Mouse (Mus musculus) intestine, embryonic 14.5 days (tissue): ENCODE data around the gene Galnt17. TPM values are rescaled to one million over a fixed set of nuclear protein-coding genes. Genes with fewer than 3 reads are reported as not detected.

ENCODE experiments used
- ATAC-seq: fragments of 200-750 bp; cut with Nextera tagmentation; replicated peaks from 2 replicates; pipeline ENCODE4 v1.8.0; 2017; ENCODE audit warnings: low read depth, moderate number of reproducible peaks, moderate TSS enrichment, moderate library complexity; ENCODE audit not compliant: low FRiP score, low TSS enrichment
- DNase-seq: peaks from one replicate; pipeline ENCODE4 v3.0.0-alpha.2; 2018; ENCODE audit warnings: low spot score
- H3K27ac ChIP-seq: fragments of 300-500 bp; sonication (generic); 2 replicates; pipeline ENCODE4 v1.5.1; 2014; ENCODE audit warnings: low read depth, mild to moderate bottlenecking, control low read depth
- H3K27me3 ChIP-seq: fragments of 300-500 bp; sonication (generic); replicated peaks from 2 replicates; pipeline ENCODE4 v1.6.1; 2014; ENCODE audit warnings: low read length, control low read depth; ENCODE audit not compliant: control insufficient read depth, insufficient read depth
- H3K36me3 ChIP-seq: fragments of 300-500 bp; sonication (generic); 2 replicates; pipeline ENCODE4 v1.6.1; 2014; ENCODE audit warnings: low read length, control low read depth; ENCODE audit not compliant: control insufficient read depth, insufficient read depth
- H3K4me1 ChIP-seq: fragments of 300-500 bp; sonication (generic); replicated peaks from 2 replicates; pipeline ENCODE4 v1.6.1; 2014; ENCODE audit warnings: low read length, control low read depth, mixed read lengths; ENCODE audit not compliant: control insufficient read depth, insufficient read depth
- H3K4me2 ChIP-seq: fragments of 300-500 bp; sonication (generic); 2 replicates; pipeline ENCODE4 v1.6.1; 2014; ENCODE audit warnings: low read length
- H3K4me3 ChIP-seq: fragments of 300-500 bp; sonication (generic); 2 replicates; pipeline ENCODE4 v1.5.1; 2014; ENCODE audit warnings: low read depth, low read length, control low read depth, mixed read lengths
- H3K9ac ChIP-seq: fragments of 300-500 bp; sonication (generic); 2 replicates; pipeline ENCODE4 v1.6.1; 2014; ENCODE audit warnings: mild to moderate bottlenecking, low read length
- H3K9me3 ChIP-seq: fragments of 300-500 bp; sonication (generic); 2 replicates; pipeline ENCODE4 v1.6.1; 2016; ENCODE audit warnings: low read length, control low read depth; ENCODE audit not compliant: control insufficient read depth
- WGBS: fragments of 180-500 bp; shearing (Covaris S2); extraction: QIAGEN DNeasy Blood & Tissue Kit; methylation state at CpG from one replicate; pipeline ENCODE4 v1.1.7; 2014; 5-methylcytosine and 5-hydroxymethylcytosine counted together
- polyA plus RNA-seq: library from polyadenylated mRNA; unstranded; fragments of >200 nt; fragmentation: Nextera tagmentation; extraction: Ambion mirVana; gene quantifications from 2 replicates; pipeline ENCODE4 v1.2.1, GENCODE M21; 2014

The Galnt17 gene
- polyA plus RNA-seq, 1 experiment from 2014 or later, result 0.69 TPM

DNA sequence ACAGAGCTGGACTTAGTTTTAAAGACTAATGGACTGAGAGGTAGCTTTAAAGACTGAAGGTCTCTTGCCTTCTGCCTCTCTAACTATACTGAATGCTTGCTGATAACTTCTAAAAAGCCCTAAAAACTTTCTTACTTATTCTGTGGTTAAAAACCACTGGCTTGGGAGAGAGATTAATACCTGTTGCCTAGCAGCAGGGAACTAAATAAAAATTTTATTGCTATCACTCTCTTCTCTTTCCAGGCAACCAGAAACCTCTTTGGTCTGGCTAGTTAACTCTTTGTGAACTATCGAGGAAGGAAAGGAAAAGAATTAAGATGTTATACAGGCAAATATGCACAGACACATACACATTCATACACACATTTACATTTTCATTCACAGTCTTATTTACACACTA, 377.3 kb downstream of the Galnt17 start:
- no peaks in the 10 kb centered on the region for H3K27me3 ChIP-seq
- WGBS, result 63% methylated on average over 1 of the region's 1 CpGs
- H3K4me2 ChIP-seq, result no peak overlapping the region
- H3K36me3 ChIP-seq, result no peaks in the 10 kb centered on the region
- H3K27ac ChIP-seq, result no peak overlapping the region
- no peaks in the 10 kb centered on the region for H3K4me1 ChIP-seq
- DNase-seq (no peak), ATAC-seq (no peak)
- no peak overlapping the region for H3K9ac ChIP-seq
- H3K9me3 ChIP-seq, result no peaks in the 10 kb centered on the region
- no peak overlapping the region for H3K4me3 ChIP-seq

DNA sequence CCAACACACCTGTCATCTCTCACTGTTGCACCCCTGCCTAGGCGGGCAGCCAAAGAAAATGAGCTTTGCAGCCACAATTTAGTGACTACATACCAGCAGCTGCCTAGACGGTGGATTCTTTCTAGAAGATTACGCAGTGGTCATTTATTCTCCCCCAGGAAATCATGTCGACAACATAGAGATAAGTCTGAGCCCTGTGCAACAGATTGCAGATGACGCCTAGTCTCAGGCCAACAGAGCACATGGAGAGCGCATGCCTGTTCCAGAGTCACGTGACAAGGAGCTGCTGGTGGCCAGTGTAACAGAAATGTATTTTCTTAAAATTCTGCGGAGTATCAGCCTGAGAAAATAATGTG, 380.5 kb downstream of the Galnt17 start:
- no peaks in the 10 kb centered on the region for H3K27me3 ChIP-seq
- H3K9me3 ChIP-seq, result no peaks in the 10 kb centered on the region
- no peaks in the 10 kb centered on the region for H3K36me3 ChIP-seq
- H3K9ac ChIP-seq, result no peak overlapping the region
- no peak overlapping the region for H3K4me3 ChIP-seq
- no peak overlapping the region for H3K27ac ChIP-seq
- H3K4me2 ChIP-seq, result no peak overlapping the region
- H3K4me1 ChIP-seq, result no peaks in the 10 kb centered on the region
- ATAC-seq (no peak), DNase-seq (no peak)
- 61% methylated on average over 8 of the region's 8 CpGs for WGBS

DNA sequence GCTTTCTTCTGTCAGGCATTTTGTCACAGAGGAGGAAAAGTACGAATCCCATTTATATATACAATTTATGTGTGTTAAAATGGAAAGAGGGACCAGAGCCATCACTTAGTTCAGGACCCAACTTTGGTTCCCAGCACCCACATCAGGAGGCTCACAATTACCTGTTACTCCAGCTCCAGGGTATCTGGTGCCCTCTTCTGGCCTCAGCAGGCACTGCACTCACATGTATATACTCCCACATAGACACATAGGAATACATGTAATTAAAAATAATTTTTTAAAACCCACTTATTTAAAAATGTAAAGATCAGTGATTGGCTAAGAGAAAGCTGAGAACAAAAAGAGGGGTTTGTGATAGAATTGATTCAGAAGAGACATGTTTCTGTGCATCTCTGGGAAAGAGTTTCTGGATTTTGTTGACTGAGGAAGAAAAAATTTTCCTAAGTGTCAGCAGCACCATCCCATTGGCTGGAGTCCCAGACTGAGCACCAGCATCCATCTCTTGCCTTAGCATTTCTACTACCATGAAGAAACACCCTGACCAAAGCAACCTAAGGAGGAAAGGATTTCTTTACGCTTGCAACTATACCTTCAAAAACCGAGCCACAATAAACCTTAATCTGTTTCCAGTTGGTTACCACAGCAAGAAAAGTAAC, 381.0 kb downstream of the Galnt17 start:
- no peak overlapping the region for H3K4me2 ChIP-seq
- 85% methylated on average over 3 of the region's 3 CpGs for WGBS
- no peak overlapping the region for H3K4me3 ChIP-seq
- no peak for ATAC-seq
- no peaks in the 10 kb centered on the region for H3K27me3 ChIP-seq
- no peak for DNase-seq
- no peaks in the 10 kb centered on the region for H3K9me3 ChIP-seq
- no peak overlapping the region for H3K9ac ChIP-seq
- no peaks in the 10 kb centered on the region for H3K36me3 ChIP-seq
- no peaks in the 10 kb centered on the region for H3K4me1 ChIP-seq
- H3K27ac ChIP-seq, result no peak overlapping the region

DNA sequence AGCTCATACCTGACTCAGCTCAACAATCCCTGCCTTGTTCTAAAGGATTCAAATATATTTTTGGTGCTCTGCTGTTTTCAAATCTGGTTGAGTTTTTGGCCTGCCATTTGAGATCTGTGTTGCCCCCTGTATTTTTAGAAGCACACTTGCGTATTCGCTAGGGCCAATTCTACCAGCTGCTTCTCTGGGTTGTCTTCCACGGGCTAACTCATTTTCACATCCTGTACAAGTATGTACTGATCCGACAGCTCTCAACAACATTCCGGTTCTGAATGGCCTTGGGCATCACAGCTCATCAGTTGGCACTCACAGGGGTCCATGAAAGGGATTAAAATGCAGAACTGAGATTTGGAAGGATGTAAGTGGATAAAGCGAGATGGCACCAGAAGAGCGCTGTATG, 382.6 kb downstream of the Galnt17 start:
- Histone ChIP-seq H3K9ac (no peak overlapping the region), H3K4me2 (no peak overlapping the region), H3K27me3 (no peaks in the 10 kb centered on the region), H3K9me3 (no peaks in the 10 kb centered on the region), H3K4me3 (no peak overlapping the region), H3K27ac (no peak overlapping the region), H3K4me1 (no peaks in the 10 kb centered on the region), H3K36me3 (no peaks in the 10 kb centered on the region)
- 92% methylated on average over 7 of the region's 7 CpGs for WGBS
- ATAC-seq (no peak), DNase-seq (no peak)

DNA sequence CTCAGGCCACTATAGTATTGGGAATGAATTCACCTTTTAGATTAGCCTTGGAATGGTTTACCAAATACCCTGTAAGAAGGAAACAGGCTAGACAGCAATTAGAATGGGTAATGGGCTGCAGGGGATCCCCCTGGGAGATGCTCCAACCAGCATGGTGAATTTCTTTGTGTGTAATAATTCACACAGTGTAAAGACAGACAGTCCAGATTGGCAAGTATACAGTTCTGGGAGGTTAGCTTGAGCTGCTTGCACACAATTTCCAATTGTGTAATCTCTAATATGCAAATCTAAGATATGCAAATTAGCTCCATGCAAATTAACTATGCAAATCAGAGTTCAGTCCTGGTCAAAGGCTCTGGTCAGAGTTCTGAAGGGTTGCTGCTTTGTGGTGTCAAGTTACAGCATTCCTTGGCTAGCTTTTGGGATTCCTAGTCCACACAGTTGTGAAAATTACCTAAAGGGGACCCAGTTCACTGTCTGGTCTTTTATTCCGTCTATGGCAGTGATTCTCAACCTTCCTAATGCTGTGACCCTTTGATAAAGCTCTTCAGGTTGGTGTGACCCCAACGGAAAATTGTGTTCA, 384.0 kb downstream of the Galnt17 start:
- no peaks in the 10 kb centered on the region for H3K9me3 ChIP-seq
- no peak overlapping the region for H3K9ac ChIP-seq
- no peaks in the 10 kb centered on the region for H3K36me3 ChIP-seq
- no peaks in the 10 kb centered on the region for H3K4me1 ChIP-seq
- ATAC-seq (no peak), DNase-seq (no peak)
- no peak overlapping the region for H3K4me3 ChIP-seq
- 29% methylated on average over 2 of the region's 2 CpGs for WGBS
- no peaks in the 10 kb centered on the region for H3K27me3 ChIP-seq
- no peak overlapping the region for H3K4me2 ChIP-seq
- no peak overlapping the region for H3K27ac ChIP-seq

DNA sequence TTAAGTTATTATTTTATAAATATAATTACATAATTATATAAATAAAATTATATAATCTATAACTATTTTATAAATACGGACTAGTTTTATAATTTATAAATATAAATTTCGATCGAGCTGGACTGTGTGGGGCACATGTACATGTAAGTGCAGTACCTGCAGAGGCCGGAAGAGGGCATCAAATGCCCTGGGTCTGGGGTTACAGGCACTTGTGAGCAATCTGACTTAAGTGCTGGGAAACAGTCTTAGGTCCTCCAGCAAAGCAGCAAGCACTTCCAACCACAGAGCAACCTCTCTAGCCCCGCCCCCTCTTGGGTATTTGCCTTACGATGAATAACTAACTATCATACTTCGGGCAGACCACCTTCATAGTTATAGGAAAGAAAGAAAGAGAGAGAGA, 388.3 kb downstream of the Galnt17 start:
- DNase-seq, result no peak
- Histone ChIP-seq H3K36me3 (no peaks in the 10 kb centered on the region), H3K27ac (no peak overlapping the region), H3K4me2 (no peak overlapping the region), H3K27me3 (no peaks in the 10 kb centered on the region), H3K9ac (no peak overlapping the region), H3K4me1 (no peaks in the 10 kb centered on the region), H3K4me3 (no peak overlapping the region), H3K9me3 (no peaks in the 10 kb centered on the region)
- 92% methylated on average over 7 of the region's 7 CpGs for WGBS
- ATAC-seq, result no peak

DNA sequence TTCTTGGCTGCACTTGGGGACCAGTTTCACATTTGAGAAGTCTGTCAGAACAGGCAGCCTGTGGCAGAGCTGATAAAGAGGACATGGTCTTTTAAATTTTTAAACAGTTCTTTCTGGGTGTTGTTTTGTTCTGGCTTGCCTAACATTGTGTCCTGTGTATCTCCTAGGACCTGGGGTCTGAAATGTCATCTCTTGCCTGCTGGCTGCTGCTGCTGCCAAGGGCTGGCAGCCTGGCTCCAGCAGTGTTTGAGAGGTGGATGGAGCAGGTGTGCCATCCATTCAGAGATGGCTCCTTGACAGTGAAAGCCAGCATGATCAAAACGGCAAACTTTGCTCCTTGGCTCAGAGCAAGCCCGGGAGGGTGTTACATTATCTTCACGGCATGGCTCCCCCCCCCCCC, 393.7 kb downstream of the Galnt17 start:
- H3K9ac ChIP-seq, result no peak overlapping the region
- no peak for DNase-seq
- H3K36me3 ChIP-seq, result no peaks in the 10 kb centered on the region
- H3K27ac ChIP-seq, result no peak overlapping the region
- ATAC-seq, result no peak
- no peak overlapping the region for H3K4me2 ChIP-seq
- H3K9me3 ChIP-seq, result no peaks in the 10 kb centered on the region
- H3K4me1 ChIP-seq, result no peaks in the 10 kb centered on the region
- H3K27me3 ChIP-seq, result no peaks in the 10 kb centered on the region
- whole genome bisulfite sequencing, result 83% methylated on average over 3 of the region's 3 CpGs
- H3K4me3 ChIP-seq, result no peak overlapping the region

DNA sequence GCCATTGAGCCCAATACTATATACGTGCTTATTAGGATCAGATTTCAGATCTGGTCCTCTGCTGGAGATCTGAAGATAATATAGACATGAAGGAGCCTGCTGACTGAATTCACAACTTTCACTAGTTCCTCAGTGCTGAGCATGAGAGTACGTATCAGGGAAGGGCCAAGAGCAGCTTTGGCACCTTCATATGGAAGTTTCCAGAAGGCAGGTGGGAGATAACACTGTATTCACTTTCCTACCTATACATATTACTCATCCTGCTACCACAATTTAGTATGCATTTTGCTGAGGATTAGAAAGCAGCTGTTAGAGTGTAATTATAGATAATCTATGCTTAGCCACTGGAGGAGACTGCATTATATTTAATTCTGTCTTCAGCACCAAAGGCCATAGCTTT, 396.7 kb downstream of the Galnt17 start:
- H3K4me1 ChIP-seq, result no peaks in the 10 kb centered on the region
- no peak overlapping the region for H3K4me2 ChIP-seq
- H3K9ac ChIP-seq, result no peak overlapping the region
- no peaks in the 10 kb centered on the region for H3K27me3 ChIP-seq
- 84% methylated on average over 2 of the region's 2 CpGs for WGBS
- no peaks in the 10 kb centered on the region for H3K9me3 ChIP-seq
- no peaks in the 10 kb centered on the region for H3K36me3 ChIP-seq
- DNase-seq, result no peak
- H3K27ac ChIP-seq, result no peak overlapping the region
- ATAC-seq, result no peak
- H3K4me3 ChIP-seq, result no peak overlapping the region

DNA sequence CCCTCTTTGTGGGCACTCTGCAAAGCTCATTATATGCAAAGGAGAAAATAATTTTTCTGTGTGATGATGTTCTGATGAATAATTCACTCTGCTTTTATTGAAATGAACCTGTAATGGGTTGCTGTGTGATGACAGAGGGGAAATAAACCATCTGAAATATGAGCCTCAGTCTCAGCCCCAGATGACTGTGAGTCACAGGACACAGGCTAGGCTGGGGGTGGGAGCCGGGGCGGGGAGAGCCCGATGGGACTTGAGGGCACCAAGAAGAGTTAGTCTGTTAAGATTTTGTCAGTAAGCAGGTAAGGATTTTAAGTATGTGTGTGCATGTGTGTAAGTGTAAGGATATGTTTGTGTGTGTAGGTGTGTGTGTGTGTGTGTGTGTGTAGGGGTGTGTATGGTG, 406.6 kb downstream of the Galnt17 start:
- no peak for ATAC-seq
- Histone ChIP-seq H3K9me3 (no peaks in the 10 kb centered on the region), H3K27ac (no peak overlapping the region), H3K9ac (no peak overlapping the region), H3K4me2 (no peak overlapping the region), H3K36me3 (no peaks in the 10 kb centered on the region), H3K27me3 (no peaks in the 10 kb centered on the region), H3K4me3 (no peak overlapping the region), H3K4me1 (no peaks in the 10 kb centered on the region)
- no peak for DNase-seq
- WGBS, result 78% methylated on average over 3 of the region's 3 CpGs
